Mouse (Mus musculus): ENCODE measurements around the gene N4bp3. TPM values are rescaled to one million over a fixed set of nuclear protein-coding genes. Genes with fewer than 3 reads are reported as not detected.

Gene N4bp3
- not detected for polyA plus RNA-seq (2014; fragmentation: Illumina TruSeq; extraction: RNeasy Lipid Tissue Mini Kit (QIAGEN cat#74804); ENCODE audit: low read depth, low replicate concordance)

DNA sequence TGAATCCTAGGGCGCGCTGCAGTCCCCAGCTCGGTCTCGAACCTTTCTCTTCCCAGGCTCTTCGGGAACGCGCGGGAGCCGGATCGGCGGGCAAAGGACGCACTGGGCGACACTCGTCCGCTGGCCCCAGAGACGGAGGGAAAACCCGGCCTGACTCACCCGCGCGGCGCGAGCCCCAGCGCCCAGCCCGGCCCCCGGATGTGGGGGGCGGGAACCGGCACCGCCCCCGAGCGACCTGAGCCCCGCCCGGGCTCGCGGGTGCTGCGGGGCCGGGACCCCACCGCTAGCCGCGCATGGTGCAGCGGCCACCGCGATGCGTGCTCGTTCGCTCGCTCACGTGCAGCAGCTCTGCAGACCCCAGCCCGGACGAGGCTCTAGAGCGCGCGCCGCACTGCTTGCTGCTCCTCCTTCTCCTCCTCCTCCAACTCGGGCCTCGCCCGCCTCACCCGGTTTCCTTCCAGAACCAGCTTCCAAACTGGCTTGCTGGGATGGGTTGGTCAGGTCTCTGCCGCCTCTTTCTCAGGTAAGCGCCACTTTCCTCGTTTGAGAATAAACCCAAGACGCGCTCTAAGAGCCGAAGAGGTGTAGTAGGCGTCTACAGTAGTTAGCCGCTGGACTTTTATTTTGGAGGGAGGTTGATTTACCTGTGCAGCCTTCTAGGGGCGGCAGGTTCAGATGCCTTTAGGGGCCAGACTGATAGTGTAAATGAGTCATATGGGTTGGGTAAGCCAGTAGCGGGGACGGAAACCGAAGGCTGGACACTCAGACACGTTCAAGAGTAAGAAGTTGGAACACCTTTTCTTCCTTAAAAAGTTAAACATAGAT, at the start of gene N4bp3, which contains the start of gene D930048N14Rik:
N4bp3 (minus strand) TSS at position 152 of the 825 bp plus-strand sequence.
D930048N14Rik (plus strand) TSS at position 264 of the 825 bp plus-strand sequence.

DNA sequence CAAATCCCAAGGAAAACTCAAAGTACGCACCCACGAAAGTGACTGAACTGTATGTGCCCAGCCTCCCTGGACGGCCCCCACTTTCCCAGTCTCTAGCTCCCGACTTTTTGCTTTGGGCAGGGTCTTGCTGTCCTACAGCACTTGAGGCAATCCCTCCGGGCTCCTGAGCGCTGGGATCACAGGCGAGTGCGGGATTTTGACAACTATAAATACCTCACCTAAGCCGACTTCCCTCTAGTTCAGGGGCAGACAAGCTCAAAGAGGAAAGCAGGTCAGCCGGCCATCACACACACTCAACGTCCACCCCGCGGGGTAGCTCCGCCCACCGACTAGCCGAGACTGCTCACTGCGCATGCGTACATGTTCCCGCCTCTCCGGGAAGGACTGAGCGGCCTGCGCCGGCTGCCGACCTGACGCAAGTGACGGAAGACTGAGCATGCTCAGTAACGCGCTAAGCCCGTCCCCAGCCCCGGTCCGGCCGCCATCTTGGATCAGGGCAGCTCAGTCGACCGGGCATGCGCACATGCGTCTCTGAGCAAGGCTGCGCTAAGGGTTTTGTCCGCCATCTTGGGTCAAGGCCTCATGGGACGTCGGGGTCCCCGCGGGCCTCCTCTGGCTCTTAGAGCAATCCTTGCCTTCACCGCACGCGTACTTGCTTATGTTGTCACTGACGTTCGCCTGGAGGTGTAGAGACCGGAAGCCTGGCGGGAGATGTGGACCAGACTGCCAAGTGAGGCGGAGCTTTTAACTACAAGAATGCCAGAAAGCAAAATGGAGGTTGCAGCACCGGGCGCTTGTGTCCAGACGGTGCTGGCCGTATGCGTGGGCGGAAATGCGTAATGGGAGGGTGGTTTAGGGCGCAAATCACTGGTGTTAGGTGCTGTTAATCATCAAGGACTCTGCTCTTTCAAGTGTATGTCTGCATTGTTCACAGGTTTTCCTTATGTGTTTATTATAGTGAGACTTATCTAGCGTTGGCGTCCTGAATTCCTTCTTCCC, 38.0 kb upstream of the N4bp3 start, which contains the start of gene 0610009B22Rik:
0610009B22Rik (minus strand) TSS at position 545 of the 999 bp plus-strand sequence.

DNA sequence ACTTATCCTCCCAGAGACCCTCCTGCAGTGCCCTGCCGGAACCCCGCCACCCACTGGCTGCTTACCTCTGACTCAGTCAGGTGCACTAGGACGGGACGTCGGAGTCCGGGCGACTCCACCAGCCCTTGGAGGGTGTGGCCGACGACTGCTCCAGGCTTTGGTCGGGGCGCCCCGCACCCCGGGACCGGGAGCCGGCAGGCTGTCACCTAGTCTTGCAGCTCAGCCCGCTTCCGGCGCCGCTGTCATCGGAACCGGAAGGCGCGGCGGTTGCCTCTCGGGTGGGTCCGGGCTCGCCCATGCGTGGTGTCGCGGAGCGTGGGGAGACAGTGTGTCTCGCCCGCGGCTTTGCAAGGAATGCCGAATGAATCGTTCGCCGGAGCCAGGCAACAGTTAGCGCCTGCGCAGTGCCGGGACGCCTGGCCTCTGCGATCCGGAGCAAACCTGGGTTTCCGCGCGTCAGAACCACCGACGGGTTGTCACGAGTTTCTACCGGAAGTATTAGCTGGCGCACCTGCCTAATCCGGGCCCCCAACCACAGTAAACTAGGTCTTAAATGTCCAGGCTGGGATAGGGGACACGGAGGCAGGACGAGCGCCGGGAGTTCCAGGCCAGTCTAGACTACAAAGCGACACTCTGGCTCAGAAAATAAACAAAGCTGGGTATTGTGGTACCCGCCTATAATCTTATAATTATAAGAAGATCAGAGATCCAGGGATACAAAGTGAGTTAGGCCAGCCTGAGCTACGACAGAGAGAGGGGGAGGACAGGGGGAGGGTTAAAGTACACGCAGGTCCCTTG, 14.9 kb downstream of the N4bp3 start, which contains the start of gene Rmnd5b:
Rmnd5b (minus strand) TSS at position 372 of the 798 bp plus-strand sequence.

DNA sequence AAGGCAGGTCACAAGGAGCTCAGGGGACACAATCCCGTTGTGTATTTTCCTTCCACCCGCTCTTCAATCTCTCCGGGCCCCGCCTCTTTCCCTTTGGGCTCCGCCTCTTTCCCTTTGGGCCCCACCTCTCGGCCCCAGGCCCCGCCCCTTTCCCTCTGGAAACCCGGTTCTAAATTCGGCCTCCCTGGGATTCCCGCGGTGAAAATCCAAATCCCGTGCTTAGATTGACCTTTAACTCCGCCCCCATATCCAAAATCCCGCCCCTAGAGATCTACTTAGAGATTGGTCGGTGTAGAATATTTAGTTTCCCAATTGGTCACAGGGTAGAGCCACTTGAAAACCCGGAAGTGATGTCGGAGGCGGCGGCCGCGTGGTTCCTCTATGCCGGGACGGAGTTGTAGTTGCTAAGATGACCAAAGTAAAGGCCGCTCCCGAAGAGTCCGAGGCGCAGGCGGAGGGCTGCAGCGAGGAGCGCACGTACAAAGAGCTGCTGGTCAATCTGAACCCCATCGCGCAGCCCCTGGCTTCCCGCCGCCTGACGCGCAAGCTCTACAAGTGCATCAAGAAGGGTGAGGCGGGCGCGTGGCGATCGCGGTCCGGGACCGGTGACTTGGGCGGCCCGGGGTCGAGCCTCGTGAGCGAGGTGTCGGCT, 31.1 kb downstream of the N4bp3 start, which contains the start of gene Nhp2:
Nhp2 (plus strand) TSS at position 327 of the 652 bp plus-strand sequence.

DNA sequence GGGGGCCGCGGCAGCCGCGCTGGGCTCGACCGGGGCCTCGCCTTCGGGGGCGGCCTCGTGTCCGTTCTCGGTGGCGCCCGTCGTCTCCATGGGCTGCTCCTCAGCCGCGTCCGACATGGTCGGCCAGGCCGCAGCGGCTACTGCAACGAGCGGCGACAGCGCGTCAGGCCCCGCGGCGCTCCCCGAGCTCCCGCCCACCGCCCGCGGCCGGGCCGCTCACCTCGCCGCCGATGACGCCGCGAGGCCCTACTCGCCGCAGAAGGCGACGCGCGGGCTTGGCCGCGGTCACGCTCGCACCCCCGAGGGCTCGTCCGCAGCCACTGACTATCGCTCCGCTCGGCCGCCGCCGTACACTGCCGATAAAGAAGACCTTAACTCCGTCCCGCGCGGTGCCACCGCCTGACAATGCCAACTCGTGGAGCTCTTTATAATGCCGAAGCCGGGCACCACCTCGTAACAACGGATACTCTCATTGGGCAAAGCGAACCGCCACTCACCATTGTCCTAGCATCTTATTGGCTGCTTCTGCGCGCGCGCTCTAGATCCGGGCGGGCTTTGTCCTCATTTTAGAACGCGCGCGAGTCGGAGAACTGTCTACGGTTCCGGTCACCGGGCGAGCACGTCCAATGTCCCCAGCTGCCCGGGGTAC, 44.1 kb downstream of the N4bp3 start, which contains the start of gene Hnrnpab:
Hnrnpab (minus strand) TSS at position 401 of the 649 bp plus-strand sequence.

Other genes with a start within 250 kb of the N4bp3 start
- gene Phykpl, start 66.1 kb downstream of the N4bp3 start, polyA plus RNA-seq (2014; fragmentation: Illumina TruSeq; extraction: RNeasy Lipid Tissue Mini Kit (QIAGEN cat#74804); ENCODE audit: low read depth, low replicate concordance), result 21.7 TPM
- gene Hnrnpab, start 44.0 kb downstream of the N4bp3 start, polyA plus RNA-seq (2014; fragmentation: Illumina TruSeq; extraction: RNeasy Lipid Tissue Mini Kit (QIAGEN cat#74804); ENCODE audit: low read depth, low replicate concordance), result 290 TPM
- gene Nhp2, start 31.1 kb downstream of the N4bp3 start, polyA plus RNA-seq (2014; fragmentation: Illumina TruSeq; extraction: RNeasy Lipid Tissue Mini Kit (QIAGEN cat#74804); ENCODE audit: low read depth, low replicate concordance), result 0.98 TPM
- 6.3 TPM for gene Rmnd5b, start 14.9 kb downstream of the N4bp3 start, polyA plus RNA-seq (2014; fragmentation: Illumina TruSeq; extraction: RNeasy Lipid Tissue Mini Kit (QIAGEN cat#74804); ENCODE audit: low read depth, low replicate concordance)
- gene D930048N14Rik, start 112 bp upstream of the N4bp3 start, polyA plus RNA-seq (2014; fragmentation: Illumina TruSeq; extraction: RNeasy Lipid Tissue Mini Kit (QIAGEN cat#74804); ENCODE audit: low read depth, low replicate concordance), result 4.2 TPM
- gene 0610009B22Rik, start 38.0 kb upstream of the N4bp3 start, polyA plus RNA-seq (2014; fragmentation: Illumina TruSeq; extraction: RNeasy Lipid Tissue Mini Kit (QIAGEN cat#74804); ENCODE audit: low read depth, low replicate concordance), result 67.7 TPM
- gene Sec24a, start 112.8 kb upstream of the N4bp3 start, polyA plus RNA-seq (2014; fragmentation: Illumina TruSeq; extraction: RNeasy Lipid Tissue Mini Kit (QIAGEN cat#74804); ENCODE audit: low read depth, low replicate concordance), result 64.3 TPM
- gene Sar1b, start 112.8 kb upstream of the N4bp3 start, polyA plus RNA-seq (2014; fragmentation: Illumina TruSeq; extraction: RNeasy Lipid Tissue Mini Kit (QIAGEN cat#74804); ENCODE audit: low read depth, low replicate concordance), result 231 TPM
- 4.1 TPM for gene Jade2, start 206.8 kb upstream of the N4bp3 start, polyA plus RNA-seq (2014; fragmentation: Illumina TruSeq; extraction: RNeasy Lipid Tissue Mini Kit (QIAGEN cat#74804); ENCODE audit: low read depth, low replicate concordance)